Mouse (Mus musculus) fibroblast of lung, adult 2 months (primary cell): ENCODE measurements around the gene Il4ra.

Source experiments
- DNase-seq: peaks from one replicate; pipeline ENCODE4 v3.0.0-alpha.2; 2011; ENCODE audit warnings: low read depth

The Il4ra gene

GRCm38 (mm10) chr7:125549916-125550315 lies 2.0 kb upstream of the Il4ra start:
- DNase-seq: no peak

- peak; percentile 88 for DNase-seq
Measured at GRCm38 (mm10) chr7:125550881-125551381, 989 bp upstream of the Il4ra start.

- DNase-seq: no peak
Measured at GRCm38 (mm10) chr7:125552851-125553555, 1.1 kb downstream of the Il4ra start.

GRCm38 (mm10) chr7:125553653-125554428 lies 1.9 kb downstream of the Il4ra start:
- no peak for DNase-seq

GRCm38 (mm10) chr7:125554456-125555114 lies 2.7 kb downstream of the Il4ra start:
- no peak for DNase-seq

- DNase-seq: no peak
Measured at GRCm38 (mm10) chr7:125555351-125555872, 3.5 kb downstream of the Il4ra start.

GRCm38 (mm10) chr7:125556096-125556495 lies 4.2 kb downstream of the Il4ra start:
- no peak for DNase-seq

- DNase-seq: no peak
Measured at GRCm38 (mm10) chr7:125556865-125557264, 4.9 kb downstream of the Il4ra start.

- no peak for DNase-seq
Measured at GRCm38 (mm10) chr7:125558401-125558945, 6.6 kb downstream of the Il4ra start.

- no peak for DNase-seq
Measured at GRCm38 (mm10) chr7:125558997-125559396, 7.1 kb downstream of the Il4ra start.

- DNase-seq: no peak
Measured at GRCm38 (mm10) chr7:125559537-125559936, 7.6 kb downstream of the Il4ra start.

GRCm38 (mm10) chr7:125560146-125560785 lies 8.3 kb downstream of the Il4ra start:
- peak; percentile 88 for DNase-seq

GRCm38 (mm10) chr7:125561085-125561690 lies 9.3 kb downstream of the Il4ra start:
- no peak for DNase-seq

- DNase-seq: no peak
Measured at GRCm38 (mm10) chr7:125562413-125562812, 10.5 kb downstream of the Il4ra start.

GRCm38 (mm10) chr7:125563093-125563492 lies 11.2 kb downstream of the Il4ra start:
- DNase-seq: no peak

GRCm38 (mm10) chr7:125564316-125565024 lies 12.6 kb downstream of the Il4ra start:
- DNase-seq: no peak

- DNase-seq: no peak
Measured at GRCm38 (mm10) chr7:125565516-125566285, 13.8 kb downstream of the Il4ra start.

GRCm38 (mm10) chr7:125566420-125566819 lies 14.5 kb downstream of the Il4ra start:
- no peak for DNase-seq

- DNase-seq: no peak
Measured at GRCm38 (mm10) chr7:125568888-125569287, 17.0 kb downstream of the Il4ra start.

- no peak for DNase-seq
Measured at GRCm38 (mm10) chr7:125571891-125572290, 20.0 kb downstream of the Il4ra start.
